Mouse (Mus musculus) kidney, postnatal 14 days (tissue): Measurements from ENCODE around the gene Yap1.
"Not testable (repeated sequence)": the region's sequence is repeated elsewhere in the genome, so short reads cannot be mapped to it uniquely, and the experiment has no call there.

Experiments used
- DNase-seq: peaks from one replicate; pipeline ENCODE4 v3.0.0; 2022; ENCODE audit warnings: mixed read lengths

Gene Yap1

GRCm38 (mm10) chr9:7907351-7907985 is 96.9 kb downstream of the Yap1 start:
- no peak for DNase-seq

GRCm38 (mm10) chr9:7906564-7906963 is 97.8 kb downstream of the Yap1 start:
- DNase-seq = no peak

GRCm38 (mm10) chr9:7903825-7904224 is 100.6 kb downstream of the Yap1 start:
- DNase-seq = no peak

GRCm38 (mm10) chr9:7903262-7903661 is 101.1 kb downstream of the Yap1 start:
- no peak for DNase-seq

- peak; percentile 14 for DNase-seq
These were observed 102.1 kb downstream of the Yap1 start for GRCm38 (mm10) chr9:7902311-7902710.

GRCm38 (mm10) chr9:7900965-7901364 is 103.4 kb downstream of the Yap1 start:
- no peak for DNase-seq

- DNase-seq = peak; percentile 75
These were observed 106.9 kb downstream of the Yap1 start for GRCm38 (mm10) chr9:7897502-7897901.

- not testable (repeated sequence) for DNase-seq
These were observed 112.6 kb downstream of the Yap1 start for GRCm38 (mm10) chr9:7891796-7892195.

GRCm38 (mm10) chr9:7891177-7891576 is 113.2 kb downstream of the Yap1 start:
- no peak for DNase-seq

GRCm38 (mm10) chr9:7884346-7884745 is 120.0 kb downstream of the Yap1 start:
- DNase-seq = no peak

- no peak for DNase-seq
These were observed 122.0 kb downstream of the Yap1 start for GRCm38 (mm10) chr9:7882304-7882865.
